Mouse (Mus musculus) liver, embryonic 14.5 days (tissue): ENCODE data around the gene Gm5741. TPM values are rescaled to one million over a fixed set of nuclear protein-coding genes. Genes with fewer than 3 reads are reported as not detected.

Experiments
- ATAC-seq: fragments of 200-750 bp; cut with Nextera tagmentation; 2 replicates; pipeline ENCODE4 v1.8.0; 2017; ENCODE audit warnings: moderate number of reproducible peaks, mild to moderate bottlenecking, moderate library complexity; ENCODE audit not compliant: insufficient read depth
- DNase-seq, 3 experiments: peaks; one replicate each; pipeline ENCODE4 v3.0.0-alpha.2; 2012 to 2013; ENCODE audit warnings: low read depth in 3 of 3, low spot score in 3 of 3
- H3K27ac ChIP-seq: fragments of 300-500 bp; sonication (generic); 2 replicates; pipeline ENCODE4 v1.5.1; 2014; ENCODE audit warnings: moderate library complexity, mild to moderate bottlenecking, control low read depth, inconsistent platforms
- H3K27me3 ChIP-seq: fragments of 300-500 bp; sonication (generic); 2 replicates; pipeline ENCODE4 v1.6.1; 2014; ENCODE audit warnings: mild to moderate bottlenecking, low read length, moderate library complexity; ENCODE audit not compliant: control insufficient read depth, insufficient read depth
- H3K36me3 ChIP-seq: fragments of 300-500 bp; sonication (generic); replicated peaks from 2 replicates; pipeline ENCODE4 v1.6.1; 2014; ENCODE audit warnings: low read depth; ENCODE audit not compliant: control insufficient read depth, insufficient read depth
- H3K4me1 ChIP-seq, 2 experiments: fragments of 200-500 bp in 1 of 2; fragments of 300-500 bp in 1 of 2; sonication (generic) in 1 of 2; replicated peaks; 2 replicates each; pipeline ENCODE4 v1.6.1; 2012 to 2014; ENCODE audit warnings: antibody characterized with exemption in 1 of 2, inconsistent platforms in 1 of 2, low read length in 1 of 2; ENCODE audit not compliant: control insufficient read depth in 2 of 2, insufficient read depth in 2 of 2
- H3K4me2 ChIP-seq: fragments of 300-500 bp; sonication (generic); 2 replicates; pipeline ENCODE4 v1.6.1; 2014; ENCODE audit warnings: low read depth, mild to moderate bottlenecking, control low read depth, moderate library complexity
- H3K4me3 ChIP-seq, 2 experiments: fragments of 200-500 bp in 1 of 2; fragments of 300-500 bp in 1 of 2; sonication (generic) in 1 of 2; 2 replicates each; pipeline ENCODE4 v1.5.1; 2012 to 2014; ENCODE audit warnings: low read depth in 2 of 2, low read length in 2 of 2, mild to moderate bottlenecking in 2 of 2, control low read depth in 1 of 2, inconsistent platforms in 1 of 2, moderate library complexity in 1 of 2; ENCODE audit not compliant: insufficient read depth in 1 of 2
- H3K9ac ChIP-seq: fragments of 300-500 bp; sonication (generic); replicated peaks from 2 replicates; pipeline ENCODE4 v1.6.1; 2014; ENCODE audit warnings: mild to moderate bottlenecking, control low read depth, moderate library complexity
- H3K9me3 ChIP-seq: fragments of 300-500 bp; sonication (generic); 2 replicates; pipeline ENCODE4 v1.6.1; 2016; ENCODE audit warnings: low read length, mixed read lengths; ENCODE audit not compliant: control insufficient read depth
- CTCF ChIP-seq: IDR thresholded peaks from 2 replicates; pipeline ENCODE4 v1.5.1; 2016; ENCODE audit warnings: antibody characterized with exemption, low read depth, control low read depth
- EP300 ChIP-seq: IDR thresholded peaks from 2 replicates; pipeline ENCODE4 v1.6.1; 2016; ENCODE audit warnings: antibody characterized with exemption, low read depth
- WGBS: fragments of 180-500 bp; shearing (Covaris S2); extraction: QIAGEN DNeasy Blood & Tissue Kit; methylation state at CpG from one replicate; pipeline ENCODE4 v1.1.7; 2014; ENCODE audit not compliant: insufficient replicate concordance; 5-methylcytosine and 5-hydroxymethylcytosine counted together
- polyA plus RNA-seq, 2 experiments: library from polyadenylated mRNA; depleted of rRNA in 1 of 2; stranded (reverse) in 1 of 2; unstranded in 1 of 2; fragments of >200 nt; fragmentation: Nextera tagmentation in 1 of 2; extraction: Ambion mirVana in 1 of 2; gene quantifications; 2 replicates each; pipeline versions ENCODE4 v1.2.1 to v1.2.3; 2012 to 2014

Gm5741 gene
- polyA plus RNA-seq, 2 experiments, result 0.29 TPM; not detected in 1

- Histone ChIP-seq H3K9me3 (no peaks in the 10 kb centered on the region), H3K4me2 (no peak overlapping the region), H3K36me3 (peaks cover 29% of the 10 kb centered on the region), H3K27me3 (no peaks in the 10 kb centered on the region), H3K4me3 (no peak overlapping the region), H3K4me1 (peaks cover 32 to 40% of the 10 kb centered on the region in 2 experiments), H3K27ac (no peak overlapping the region), H3K9ac (no peak overlapping the region)
- WGBS, result 87% methylated on average over 10 of the region's 10 CpGs
- no peak for TF ChIP-seq EP300
- no peak for ATAC-seq
- DNase-seq, result no peak
These were observed 6.8 kb upstream of the Gm5741 start for GRCm38 (mm10) chr8:85074617-85075016.

- peaks cover 29% of the 10 kb centered on the region for H3K36me3 ChIP-seq
- H3K27ac ChIP-seq, result no peak overlapping the region
- H3K9ac ChIP-seq, result no peak overlapping the region
- no peaks in the 10 kb centered on the region for H3K9me3 ChIP-seq
- peaks cover 32 to 38% of the 10 kb centered on the region in 2 experiments for H3K4me1 ChIP-seq
- 82% methylated on average over 10 of the region's 10 CpGs for WGBS
- DNase-seq, result no peak
- TF ChIP-seq CTCF, result no peak
- TF ChIP-seq EP300, result no peak
- no peak for ATAC-seq
- no peaks in the 10 kb centered on the region for H3K27me3 ChIP-seq
- no peak overlapping the region for H3K4me3 ChIP-seq
- H3K4me2 ChIP-seq, result no peak overlapping the region
These were observed 6.4 kb upstream of the Gm5741 start for GRCm38 (mm10) chr8:85074167-85074566.

- no peaks in the 10 kb centered on the region for H3K27me3 ChIP-seq
- no peak overlapping the region for H3K9ac ChIP-seq
- WGBS, result 89% methylated on average over 15 of the region's 15 CpGs
- H3K4me1 ChIP-seq, result peaks cover 32 to 38% of the 10 kb centered on the region in 2 experiments
- DNase-seq, result no peak
- H3K27ac ChIP-seq, result no peak overlapping the region
- no peaks in the 10 kb centered on the region for H3K9me3 ChIP-seq
- H3K4me3 ChIP-seq, result no peak overlapping the region
- TF ChIP-seq CTCF (no peak), EP300 (no peak)
- H3K36me3 ChIP-seq, result peaks cover 22% of the 10 kb centered on the region
- no peak for ATAC-seq
- H3K4me2 ChIP-seq, result peak overlapping the region; percentile 92; the same call in 1 of the 2 replicates
These were observed 5.3 kb upstream of the Gm5741 start for GRCm38 (mm10) chr8:85073041-85073612.

GRCm38 (mm10) chr8:85072364-85072929 lies 4.7 kb upstream of the Gm5741 start:
- Histone ChIP-seq H3K4me2 (peak overlapping the region; percentile 92), H3K9ac (peak overlapping the region; percentile 77), H3K36me3 (peaks cover 19% of the 10 kb centered on the region), H3K4me3 (peak overlapping the region; percentile 78 to 79), H3K27ac (peak overlapping the region; percentile 61; the same call in 1 of the 2 replicates), H3K27me3 (no peaks in the 10 kb centered on the region), H3K9me3 (no peaks in the 10 kb centered on the region), H3K4me1 (peaks cover 32 to 38% of the 10 kb centered on the region in 2 experiments)
- no peak for DNase-seq
- TF ChIP-seq EP300 (no peak), CTCF (no peak)
- ATAC-seq, result no peak
- whole genome bisulfite sequencing, result 28% methylated on average over 9 of the region's 9 CpGs

- Histone ChIP-seq H3K27ac (peak within 1 kb of the TSS; percentile 61), H3K4me1 (peaks cover 29 to 36% of the 10 kb centered on the region in 2 experiments), H3K4me3 (peak within 1 kb of the TSS; percentile 78 to 79), H3K9ac (peak within 1 kb of the TSS; percentile 77), H3K36me3 (peaks cover 19% of the 10 kb centered on the region), H3K27me3 (no peaks in the 10 kb centered on the region), H3K9me3 (no peaks in the 10 kb centered on the region), H3K4me2 (peak within 1 kb of the TSS; percentile 92)
- TF ChIP-seq EP300 (no peak), CTCF (peak; percentile 25; the same call in 1 of the 2 replicates)
- 0% methylated on average over 68 of the region's 68 CpGs for WGBS
- ATAC-seq, result peak; percentile 82
- peak; percentile 75 to 86 (median 82) for DNase-seq
These were observed 3.9 kb upstream of the Gm5741 start, which contains the start of gene Dhps for GRCm38 (mm10) chr8:85071514-85072281. Gene Dhps (plus strand): TSS chr8:85071757.
